Mouse (Mus musculus) myocyte (in vitro differentiated cells): ENCODE measurements around the gene Olfr1230.

ENCODE experiments used
- CEBPB ChIP-seq: IDR thresholded peaks from 2 replicates; pipeline ENCODE4 v1.6.1; 2011; ENCODE audit warnings: mild to moderate bottlenecking, moderate library complexity; ENCODE audit not compliant: poor library complexity, insufficient read depth, severe bottlenecking
- E2F4 ChIP-seq: IDR thresholded peaks from one replicate; pipeline ENCODE4 v1.6.1; 2011; ENCODE audit warnings: mild to moderate bottlenecking, control low read depth, moderate library complexity; ENCODE audit not compliant: insufficient read depth
- MAX ChIP-seq: IDR thresholded peaks from one replicate; pipeline ENCODE4 v1.6.1; 2011; ENCODE audit warnings: low read depth, mild to moderate bottlenecking, control low read depth
- MYOD1 ChIP-seq, 3 experiments: IDR thresholded peaks; one replicate each; pipeline ENCODE4 v1.6.1; 2011; ENCODE audit warnings: control low read depth in 2 of 3, low read depth in 2 of 3, mild to moderate bottlenecking in 2 of 3, moderate library complexity in 1 of 3; ENCODE audit not compliant: insufficient read length in 2 of 3, control insufficient read depth in 1 of 3
- MYOG ChIP-seq, 3 experiments: IDR thresholded peaks; one replicate each; pipeline ENCODE4 v1.6.1; 2011; ENCODE audit warnings: control low read depth in 2 of 3, low read depth in 2 of 3, mild to moderate bottlenecking in 2 of 3; ENCODE audit not compliant: insufficient read length in 2 of 3, control insufficient read depth in 1 of 3, insufficient read depth in 1 of 3
- POLR2A ChIP-seq: IDR thresholded peaks from one replicate; pipeline ENCODE4 v1.6.1; 2011; ENCODE audit warnings: low read depth, mild to moderate bottlenecking, control low read depth, moderate library complexity; ENCODE audit not compliant: insufficient read length
- POLR2AphosphoS2 ChIP-seq: IDR thresholded peaks from one replicate; pipeline ENCODE4 v1.6.1; 2011; ENCODE audit warnings: low read depth, control low read depth; ENCODE audit not compliant: insufficient read length
- REST ChIP-seq: IDR thresholded peaks from one replicate; pipeline ENCODE4 v1.6.1; 2011; ENCODE audit warnings: mild to moderate bottlenecking, control low read depth, moderate library complexity; ENCODE audit not compliant: insufficient read depth, insufficient read length
- SRF ChIP-seq: IDR thresholded peaks from one replicate; pipeline ENCODE4 v1.6.1; 2011; ENCODE audit warnings: low read depth; ENCODE audit not compliant: control insufficient read depth, insufficient read length
- TCF12 ChIP-seq: IDR thresholded peaks from one replicate; pipeline ENCODE4 v1.6.1; 2011; ENCODE audit warnings: mild to moderate bottlenecking, control low read depth; ENCODE audit not compliant: poor library complexity, insufficient read depth, severe bottlenecking
- TCF3 ChIP-seq: IDR thresholded peaks from one replicate; pipeline ENCODE4 v1.6.1; 2011; ENCODE audit warnings: low read depth, control low read depth; ENCODE audit not compliant: insufficient read length
- USF1 ChIP-seq: IDR thresholded peaks from one replicate; pipeline ENCODE4 v1.6.1; 2011; ENCODE audit warnings: low read depth, mild to moderate bottlenecking, control low read depth, moderate library complexity

GRCm38 (mm10) chr2:89253962-89254361, 43.1 kb downstream of the Olfr1230 start, which contains the start of gene Olfr1228:
- TF ChIP-seq POLR2A (no peak), POLR2AphosphoS2 (no peak), MAX (no peak), E2F4 (no peak), TCF12 (no peak), MYOD1 (IDR thresholded peaks at IDR 0.05; ENCODE audit: control insufficient read depth in 1 of 3, insufficient read length in 2 of 3, low read depth in 2 of 3) (no peak), USF1 (no peak), CEBPB (no peak), REST (no peak), MYOG (IDR thresholded peaks at IDR 0.05; ENCODE audit: control insufficient read depth in 1 of 3, insufficient read depth in 1 of 3, insufficient read length in 2 of 3, low read depth in 2 of 3) (no peak), SRF (no peak), TCF3 (no peak)
